Mouse (Mus musculus) bone marrow macrophage, adult 2 months (primary cell): Measurements from ENCODE around the gene Elp6.

Experiments
- CTCF ChIP-seq: IDR thresholded peaks from 2 replicates; pipeline ENCODE4 v1.5.1; 2012; ENCODE audit warnings: low read depth, mild to moderate bottlenecking, low read length, moderate library complexity
- POLR2A ChIP-seq: IDR thresholded peaks from 2 replicates; pipeline ENCODE4 v1.6.1; 2012; ENCODE audit warnings: mild to moderate bottlenecking, low read depth, low read length, borderline replicate concordance

- TF ChIP-seq POLR2A, result no peak
- TF ChIP-seq CTCF, result no peak
Measured at GRCm38 (mm10) chr9:110284075-110284697, 20.8 kb upstream of the Elp6 start.
